Mouse (Mus musculus) hindlimb bud, embryonic 11.5 days (tissue): Measurements from ENCODE around the gene Bst2.

Experiments
- DNase-seq: peaks from one replicate; pipeline ENCODE4 v3.0.0-alpha.2; 2012; ENCODE audit warnings: low read depth, low spot score; ENCODE audit errors: extremely low spot score

Gene Bst2

DNA sequence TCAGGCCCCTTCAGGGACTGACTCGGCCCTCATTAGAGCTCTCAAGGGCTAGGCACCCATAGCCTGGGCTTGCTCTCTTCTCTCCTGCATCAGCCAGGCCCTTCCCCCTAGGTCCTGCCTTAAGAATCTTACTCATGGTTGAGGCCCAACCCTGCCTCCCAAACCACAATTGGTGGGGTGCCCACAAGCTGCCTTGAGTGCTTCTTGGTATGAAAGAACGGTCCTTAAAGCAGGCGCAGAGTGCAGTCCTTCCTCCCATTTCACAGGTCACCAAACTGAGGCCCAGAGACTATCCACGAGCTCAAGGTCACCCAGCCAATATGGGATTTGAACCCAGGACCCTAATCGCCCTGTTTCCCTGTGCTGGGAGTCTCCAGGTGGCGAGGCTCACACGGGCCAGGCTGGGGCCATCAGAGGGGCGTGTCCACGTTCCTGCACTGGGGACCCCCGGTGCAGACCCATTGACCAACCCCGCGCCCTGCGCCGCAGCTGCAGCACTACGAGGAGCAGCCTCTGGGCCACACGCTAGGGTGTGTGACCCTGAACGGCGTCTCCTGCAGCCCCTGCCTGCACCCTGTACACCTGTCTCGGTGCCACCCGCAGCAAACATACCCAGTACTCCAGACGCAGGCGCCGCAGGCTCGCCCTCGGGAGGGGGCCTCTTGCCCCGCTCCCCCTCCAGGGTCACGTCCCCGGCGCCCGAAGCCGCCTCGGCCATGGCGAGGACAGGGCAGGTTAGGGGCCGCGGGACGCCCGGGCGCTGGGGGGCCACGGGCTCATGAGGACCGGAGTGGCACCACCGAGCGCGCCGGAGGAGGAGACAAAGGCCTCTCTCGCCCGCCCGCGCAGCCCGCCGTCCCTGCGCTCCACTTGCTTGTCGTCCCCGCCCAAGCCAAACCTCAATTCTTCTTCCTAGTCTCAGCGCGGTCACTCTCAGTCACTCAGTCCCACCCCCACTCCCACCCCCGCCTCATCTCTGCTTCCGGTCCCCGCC, 51.8 kb downstream of the Bst2 start, which contains the start of gene Ano8:
Ano8 (minus strand) TSS at position 822 of the 994 bp plus-strand sequence.
- DNase-seq, result no peak

DNA sequence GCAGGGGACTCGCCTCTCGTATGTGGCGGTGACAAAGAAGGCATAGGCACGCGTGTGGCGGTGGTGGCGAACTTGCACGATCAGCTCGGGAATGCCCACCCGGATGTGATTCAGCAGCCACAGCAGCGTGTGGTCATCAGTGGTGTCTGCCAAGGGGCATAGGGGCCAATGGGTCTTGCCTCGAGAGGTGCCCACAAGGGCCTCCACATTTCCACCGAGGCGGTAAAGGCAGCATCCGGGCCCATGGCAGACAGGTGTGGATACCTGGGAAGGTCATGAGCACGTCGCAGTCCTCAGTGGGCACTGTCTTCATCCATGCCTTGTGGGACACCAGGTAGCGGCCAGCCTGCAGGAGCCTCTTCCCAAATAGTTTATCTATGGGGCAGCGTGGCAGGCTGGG, 52.5 kb downstream of the Bst2 start:
- DNase-seq, result no peak
